Mouse (Mus musculus) liver, postnatal 0 days (tissue): ENCODE results near the gene Paox. TPM values are rescaled to one million over a fixed set of nuclear protein-coding genes. Genes with fewer than 3 reads are reported as not detected.

Experiments used
- ATAC-seq: fragments of 200-750 bp; cut with Nextera tagmentation; 2 replicates; pipeline ENCODE4 v1.8.0; 2017; ENCODE audit warnings: mild to moderate bottlenecking, moderate library complexity
- DNase-seq: peaks from one replicate; pipeline ENCODE4 v3.0.0-alpha.2; 2016
- H3K27ac ChIP-seq: fragments of 300-500 bp; sonication (generic); 2 replicates; pipeline ENCODE4 v1.5.1; 2014; ENCODE audit warnings: antibody characterized with exemption, moderate library complexity, mild to moderate bottlenecking, low read depth
- H3K27me3 ChIP-seq: fragments of 300-500 bp; sonication (generic); 2 replicates; pipeline ENCODE4 v1.6.1; 2014; ENCODE audit warnings: low read length, control low read depth, mixed read lengths; ENCODE audit not compliant: insufficient read depth
- H3K36me3 ChIP-seq: fragments of 300-500 bp; sonication (generic); replicated peaks from 2 replicates; pipeline ENCODE4 v1.6.1; 2014; ENCODE audit warnings: mild to moderate bottlenecking, control low read depth, low read length, moderate library complexity, mixed read lengths; ENCODE audit not compliant: insufficient read depth
- H3K4me1 ChIP-seq: fragments of 300-500 bp; sonication (generic); 2 replicates; pipeline ENCODE4 v1.6.1; 2014; ENCODE audit warnings: antibody characterized with exemption, mild to moderate bottlenecking, control low read depth; ENCODE audit not compliant: insufficient read depth
- H3K4me2 ChIP-seq: fragments of 300-500 bp; sonication (generic); 2 replicates; pipeline ENCODE4 v1.6.1; 2014; ENCODE audit warnings: low read depth, mild to moderate bottlenecking, low read length, moderate library complexity, mixed read lengths
- H3K4me3 ChIP-seq: fragments of 300-500 bp; sonication (generic); 2 replicates; pipeline ENCODE4 v1.5.1; 2014; ENCODE audit warnings: low read depth, low read length
- H3K9ac ChIP-seq: fragments of 300-500 bp; sonication (generic); replicated peaks from 2 replicates; pipeline ENCODE4 v1.6.1; 2014; ENCODE audit warnings: mild to moderate bottlenecking, moderate library complexity
- H3K9me3 ChIP-seq: fragments of 300-500 bp; sonication (generic); 2 replicates; pipeline ENCODE4 v1.6.1; 2016; ENCODE audit warnings: mild to moderate bottlenecking, control low read depth, low read length, mixed read lengths
- CTCF ChIP-seq: sonication (generic); IDR thresholded peaks from 2 replicates; pipeline ENCODE4 v1.5.1; 2016; ENCODE audit warnings: antibody characterized with exemption, low read depth
- EP300 ChIP-seq: IDR thresholded peaks from 2 replicates; pipeline ENCODE4 v1.6.1; 2016; ENCODE audit warnings: antibody characterized with exemption, low read depth, mild to moderate bottlenecking
- WGBS: fragments of 180-500 bp; shearing (Covaris S2); extraction: QIAGEN DNeasy Blood & Tissue Kit; methylation state at CpG from one replicate; pipeline ENCODE4 v1.1.7; 2014; ENCODE audit not compliant: insufficient replicate concordance; 5-methylcytosine and 5-hydroxymethylcytosine counted together
- polyA plus RNA-seq: library from polyadenylated mRNA; unstranded; fragments of >200 nt; fragmentation: Nextera tagmentation; extraction: Ambion mirVana; gene quantifications from 2 replicates; pipeline ENCODE4 v1.2.1, GENCODE M21; 2015

Gene Paox
- polyA plus RNA-seq, result 14.0 and 17.5 TPM in 2 replicates

- WGBS, result 2% methylated on average over 23 of the region's 23 CpGs
- peak; percentile 85 for ATAC-seq
- H3K36me3 ChIP-seq, result peaks cover 16% of the 10 kb centered on the region
- no peaks in the 10 kb centered on the region for H3K9me3 ChIP-seq
- TF ChIP-seq CTCF (peak; percentile 20; the same call in 1 of the 2 replicates), EP300 (peak; percentile 91)
- H3K9ac ChIP-seq, result peak within 1 kb of the TSS; percentile 82
- H3K27ac ChIP-seq, result peak within 1 kb of the TSS; percentile 98
- peak within 1 kb of the TSS; percentile 78 for H3K4me3 ChIP-seq
- DNase-seq, result peak; percentile 71
- H3K27me3 ChIP-seq, result no peaks in the 10 kb centered on the region
- peaks cover 12% of the 10 kb centered on the region for H3K4me1 ChIP-seq
- peak within 1 kb of the TSS; percentile 98 for H3K4me2 ChIP-seq
Measured at GRCm38 (mm10) chr7:140115583-140116328, at the start of gene Paox. Gene Paox, plus strand, starts transcription at chr7:140115799.

GRCm38 (mm10) chr7:140067397-140067796 lies 48.2 kb upstream of the Paox start:
- H3K9me3 ChIP-seq, result no peaks in the 10 kb centered on the region
- peak overlapping the region; percentile 81 for H3K27ac ChIP-seq
- no peak overlapping the region for H3K4me2 ChIP-seq
- ATAC-seq (peak; percentile 84), DNase-seq (peak; percentile 39)
- H3K36me3 ChIP-seq, result no peaks in the 10 kb centered on the region
- H3K9ac ChIP-seq, result no peak overlapping the region
- TF ChIP-seq CTCF (no peak), EP300 (peak; percentile 25; the same call in 1 of the 2 replicates)
- H3K27me3 ChIP-seq, result peaks cover 23% of the 10 kb centered on the region
- no peak overlapping the region for H3K4me3 ChIP-seq
- H3K4me1 ChIP-seq, result 0 out of 2 replicates have a peak, but pooled peaks cover 4% of the 10 kb centered on the region
- WGBS, result 44% methylated on average over 6 of the region's 6 CpGs

- Histone ChIP-seq H3K36me3 (no peaks in the 10 kb centered on the region), H3K9me3 (no peaks in the 10 kb centered on the region), H3K4me3 (peak overlapping the region; percentile 29; the same call in 1 of the 2 replicates), H3K27me3 (peaks cover 9% of the 10 kb centered on the region; the same call in 1 of the 2 replicates), H3K27ac (no peak overlapping the region), H3K4me1 (0 out of 2 replicates have a peak, but pooled peaks cover 4% of the 10 kb centered on the region), H3K9ac (no peak overlapping the region; the same call in 1 of the 2 replicates), H3K4me2 (peak overlapping the region; percentile 65)
- DNase-seq (peak; percentile 27), ATAC-seq (peak; percentile 44)
- WGBS, result 40% methylated on average over 39 of the region's 39 CpGs
- TF ChIP-seq EP300, result no peak
- TF ChIP-seq CTCF, result no peak
Measured at GRCm38 (mm10) chr7:140070042-140070711, 45.4 kb upstream of the Paox start.

- H3K4me2 ChIP-seq, result no peak overlapping the region
- H3K4me1 ChIP-seq, result no peaks in the 10 kb centered on the region
- H3K4me3 ChIP-seq, result no peak overlapping the region
- WGBS, result 59% methylated on average over 6 of the region's 6 CpGs
- DNase-seq (no peak), ATAC-seq (no peak)
- H3K9ac ChIP-seq, result no peak overlapping the region
- TF ChIP-seq EP300 (no peak), CTCF (no peak)
- no peaks in the 10 kb centered on the region for H3K36me3 ChIP-seq
- H3K27ac ChIP-seq, result no peak overlapping the region
- no peaks in the 10 kb centered on the region for H3K9me3 ChIP-seq
- peaks cover 35% of the 10 kb centered on the region for H3K27me3 ChIP-seq
Measured at GRCm38 (mm10) chr7:140077698-140078097, 37.9 kb upstream of the Paox start.

- TF ChIP-seq EP300 (no peak), CTCF (peak; percentile 88)
- H3K9me3 ChIP-seq, result no peaks in the 10 kb centered on the region
- no peaks in the 10 kb centered on the region for H3K4me1 ChIP-seq
- H3K9ac ChIP-seq, result no peak overlapping the region
- H3K27me3 ChIP-seq, result peaks cover 35% of the 10 kb centered on the region
- ATAC-seq (peak; percentile 40; the same call in 1 of the 2 replicates), DNase-seq (peak; percentile 84)
- H3K27ac ChIP-seq, result no peak overlapping the region
- WGBS, result 2% methylated on average over 5 of the region's 5 CpGs
- H3K4me3 ChIP-seq, result no peak overlapping the region
- no peaks in the 10 kb centered on the region for H3K36me3 ChIP-seq
- H3K4me2 ChIP-seq, result no peak overlapping the region
Measured at GRCm38 (mm10) chr7:140078711-140079110, 36.9 kb upstream of the Paox start.

GRCm38 (mm10) chr7:140080503-140081156 lies 35.0 kb upstream of the Paox start:
- no peak overlapping the region for H3K4me2 ChIP-seq

More at GRCm38 (mm10) chr7:140080503-140081156, 35.0 kb upstream of the Paox start:
- Histone ChIP-seq H3K4me3 (no peak overlapping the region), H3K27ac (no peak overlapping the region), H3K27me3 (peaks cover 35% of the 10 kb centered on the region), H3K9me3 (no peaks in the 10 kb centered on the region), H3K36me3 (no peaks in the 10 kb centered on the region), H3K4me1 (no peaks in the 10 kb centered on the region), H3K9ac (no peak overlapping the region)
- DNase-seq (peak; percentile 65), ATAC-seq (0 out of 2 replicates have a peak, but pooled peaks have one; percentile 29)
- WGBS, result 5% methylated on average over 24 of the region's 24 CpGs
- TF ChIP-seq CTCF (no peak; the same call in 1 of the 2 replicates), EP300 (no peak)
